Mouse (Mus musculus): Measurements from ENCODE around the gene Slc6a13. TPM values are rescaled to one million over a fixed set of nuclear protein-coding genes. Genes with fewer than 3 reads are reported as not detected.

Gene Slc6a13
- polyA plus RNA-seq, 1 experiment from 2014 or later = 0.78 TPM

DNA sequence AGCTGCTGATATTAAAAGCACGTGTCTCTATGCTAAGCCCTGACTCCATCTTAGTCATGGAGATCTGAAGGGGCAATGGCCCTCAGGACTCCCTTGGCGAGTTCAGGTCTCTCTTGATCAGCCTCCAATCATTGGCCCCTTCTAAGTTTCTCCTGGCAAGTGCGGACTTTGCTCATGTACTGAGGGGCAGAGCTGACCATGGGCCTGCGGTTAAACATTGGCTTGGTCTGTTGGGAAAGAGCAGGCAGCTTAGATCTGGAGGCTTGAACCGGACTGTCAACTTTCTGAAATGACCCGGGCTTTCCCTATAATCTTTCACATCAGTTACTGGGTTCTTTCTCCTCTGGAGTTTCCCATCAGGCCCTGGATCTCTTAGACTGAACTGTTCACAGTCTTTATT is 11.0 kb downstream of the Slc6a13 start:
- DNase-seq (ENCODE audit: low spot score) = no peak
- H3K4me1 ChIP-seq (replicated peaks; ENCODE audit: control insufficient read depth, insufficient read depth, low read length) = no peaks in the 10 kb centered on the region
- 74% methylated on average over 6 of the region's 6 CpGs for WGBS
- H3K36me3 ChIP-seq (ENCODE audit: control insufficient read depth, insufficient read depth, low read length) = no peaks in the 10 kb centered on the region
- ATAC-seq (replicated peaks; ENCODE audit: low FRiP score, low TSS enrichment, low read depth) = no peak
- no peak overlapping the region for H3K4me3 ChIP-seq (ENCODE audit: low read depth, low read length)
- no peak overlapping the region for H3K9ac ChIP-seq (ENCODE audit: low read length)
- no peaks in the 10 kb centered on the region for H3K9me3 ChIP-seq (ENCODE audit: control insufficient read depth, low read length)
- no peaks in the 10 kb centered on the region for H3K27me3 ChIP-seq (replicated peaks; ENCODE audit: control insufficient read depth, insufficient read depth, low read length)
- H3K4me2 ChIP-seq (ENCODE audit: low read length) = no peak overlapping the region
- H3K27ac ChIP-seq (ENCODE audit: low read depth) = no peak overlapping the region

- DNase-seq (ENCODE audit: low spot score) (no peak), ATAC-seq (replicated peaks; ENCODE audit: low FRiP score, low TSS enrichment, low read depth) (no peak)
- 63% methylated on average over 6 of the region's 6 CpGs for WGBS
- Histone ChIP-seq H3K4me1 (replicated peaks; ENCODE audit: control insufficient read depth, insufficient read depth, low read length) (no peaks in the 10 kb centered on the region), H3K9ac (ENCODE audit: low read length) (no peak overlapping the region), H3K27me3 (replicated peaks; ENCODE audit: control insufficient read depth, insufficient read depth, low read length) (no peaks in the 10 kb centered on the region), H3K4me2 (ENCODE audit: low read length) (no peak overlapping the region), H3K27ac (ENCODE audit: low read depth) (no peak overlapping the region), H3K9me3 (ENCODE audit: control insufficient read depth, low read length) (no peaks in the 10 kb centered on the region), H3K36me3 (ENCODE audit: control insufficient read depth, insufficient read depth, low read length) (no peaks in the 10 kb centered on the region), H3K4me3 (ENCODE audit: low read depth, low read length) (no peak overlapping the region)
Measured at GRCm38 (mm10) chr6:121319099-121319498, 19.1 kb downstream of the Slc6a13 start.

DNA sequence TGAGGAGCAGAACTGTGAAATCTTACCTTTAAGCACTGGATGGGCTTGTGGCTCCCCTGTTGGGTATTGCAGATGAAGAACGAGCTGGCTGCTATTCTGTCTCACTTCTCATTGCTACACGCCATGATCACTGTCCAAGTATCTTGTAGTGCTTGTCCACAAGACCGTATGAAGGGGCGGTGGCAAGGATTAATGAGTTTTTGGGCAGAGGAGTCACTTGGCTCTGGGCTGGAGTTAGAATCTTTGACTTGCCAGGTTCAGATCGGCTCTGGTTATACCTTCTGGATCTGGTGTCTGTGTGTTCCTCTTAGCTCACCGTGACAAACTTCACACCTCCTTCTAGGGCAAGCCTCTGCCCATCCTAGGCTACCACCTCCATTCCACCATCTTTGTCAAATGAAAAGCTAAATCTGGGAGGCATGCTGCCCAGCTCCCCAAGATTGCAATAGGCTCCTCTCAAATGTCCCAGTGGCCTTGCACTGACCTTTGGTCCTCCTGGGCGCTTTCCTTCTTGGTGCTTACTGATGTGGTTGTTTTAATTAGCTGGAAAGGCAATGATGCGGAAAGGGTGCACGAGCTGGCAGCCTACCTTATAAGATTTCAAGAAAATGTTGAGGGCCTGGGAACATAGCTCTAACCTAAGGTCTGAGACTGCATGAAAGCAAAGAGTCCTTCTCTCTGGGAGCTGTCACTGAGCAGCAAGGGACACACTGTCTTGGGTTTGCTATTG is 22.5 kb downstream of the Slc6a13 start:
- H3K9me3 ChIP-seq (ENCODE audit: control insufficient read depth, low read length) = no peaks in the 10 kb centered on the region
- H3K4me3 ChIP-seq (ENCODE audit: low read depth, low read length) = no peak overlapping the region
- H3K9ac ChIP-seq (ENCODE audit: low read length) = no peak overlapping the region
- DNase-seq (ENCODE audit: low spot score) (no peak), ATAC-seq (replicated peaks; ENCODE audit: low FRiP score, low TSS enrichment, low read depth) (no peak)
- H3K27ac ChIP-seq (ENCODE audit: low read depth) = no peak overlapping the region
- peaks cover 8% of the 10 kb centered on the region; the same call in 1 of the 2 replicates for H3K4me1 ChIP-seq (replicated peaks; ENCODE audit: control insufficient read depth, insufficient read depth, low read length)
- H3K4me2 ChIP-seq (ENCODE audit: low read length) = no peak overlapping the region
- H3K36me3 ChIP-seq (ENCODE audit: control insufficient read depth, insufficient read depth, low read length) = no peaks in the 10 kb centered on the region
- H3K27me3 ChIP-seq (replicated peaks; ENCODE audit: control insufficient read depth, insufficient read depth, low read length) = no peaks in the 10 kb centered on the region
- 85% methylated on average over 9 of the region's 9 CpGs for WGBS

DNA sequence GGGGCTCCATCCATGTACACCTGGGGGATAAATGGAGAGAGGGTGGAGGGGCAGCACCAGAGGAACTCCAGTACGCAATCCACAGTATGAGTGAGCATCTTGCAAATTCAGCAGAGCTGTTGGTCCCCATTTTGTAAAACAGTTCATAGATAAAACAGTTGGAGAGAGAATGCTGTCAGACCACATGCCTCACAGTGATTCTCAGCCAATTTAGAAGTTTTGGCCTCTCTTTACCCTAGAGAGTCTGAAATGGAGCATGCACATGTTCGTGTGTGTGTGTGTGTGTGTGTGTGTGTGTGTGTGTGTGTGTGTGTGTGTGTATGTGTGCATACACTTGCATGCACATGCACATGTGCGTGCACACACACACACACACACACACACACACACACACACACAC is 25.3 kb downstream of the Slc6a13 start:
- Histone ChIP-seq H3K27me3 (replicated peaks; ENCODE audit: control insufficient read depth, insufficient read depth, low read length) (no peaks in the 10 kb centered on the region), H3K4me3 (ENCODE audit: low read depth, low read length) (no peak overlapping the region), H3K27ac (ENCODE audit: low read depth) (no peak overlapping the region), H3K9ac (ENCODE audit: low read length) (no peak overlapping the region), H3K4me1 (replicated peaks; ENCODE audit: control insufficient read depth, insufficient read depth, low read length) (peaks cover 8% of the 10 kb centered on the region; the same call in 1 of the 2 replicates), H3K4me2 (ENCODE audit: low read length) (no peak overlapping the region), H3K9me3 (ENCODE audit: control insufficient read depth, low read length) (no peaks in the 10 kb centered on the region), H3K36me3 (ENCODE audit: control insufficient read depth, insufficient read depth, low read length) (no peaks in the 10 kb centered on the region)
- ATAC-seq (replicated peaks; ENCODE audit: low FRiP score, low TSS enrichment, low read depth) = no peak
- DNase-seq (ENCODE audit: low spot score) = no peak
- WGBS = 82% methylated on average over 3 of the region's 3 CpGs

GRCm38 (mm10) chr6:121325740-121326139 is 25.7 kb downstream of the Slc6a13 start:
- peaks cover 8% of the 10 kb centered on the region; the same call in 1 of the 2 replicates for H3K4me1 ChIP-seq (replicated peaks; ENCODE audit: control insufficient read depth, insufficient read depth, low read length)
- WGBS = 60% methylated on average over 9 of the region's 9 CpGs
- no peak for DNase-seq (ENCODE audit: low spot score)
- H3K9me3 ChIP-seq (ENCODE audit: control insufficient read depth, low read length) = no peaks in the 10 kb centered on the region
- 0 out of 2 replicates have a peak, but pooled peaks have one; percentile 19 for ATAC-seq (replicated peaks; ENCODE audit: low FRiP score, low TSS enrichment, low read depth)
- H3K4me3 ChIP-seq (ENCODE audit: low read depth, low read length) = no peak overlapping the region
- H3K9ac ChIP-seq (ENCODE audit: low read length) = no peak overlapping the region
- H3K4me2 ChIP-seq (ENCODE audit: low read length) = no peak overlapping the region
- no peak overlapping the region for H3K27ac ChIP-seq (ENCODE audit: low read depth)
- no peaks in the 10 kb centered on the region for H3K27me3 ChIP-seq (replicated peaks; ENCODE audit: control insufficient read depth, insufficient read depth, low read length)
- H3K36me3 ChIP-seq (ENCODE audit: control insufficient read depth, insufficient read depth, low read length) = no peaks in the 10 kb centered on the region

DNA sequence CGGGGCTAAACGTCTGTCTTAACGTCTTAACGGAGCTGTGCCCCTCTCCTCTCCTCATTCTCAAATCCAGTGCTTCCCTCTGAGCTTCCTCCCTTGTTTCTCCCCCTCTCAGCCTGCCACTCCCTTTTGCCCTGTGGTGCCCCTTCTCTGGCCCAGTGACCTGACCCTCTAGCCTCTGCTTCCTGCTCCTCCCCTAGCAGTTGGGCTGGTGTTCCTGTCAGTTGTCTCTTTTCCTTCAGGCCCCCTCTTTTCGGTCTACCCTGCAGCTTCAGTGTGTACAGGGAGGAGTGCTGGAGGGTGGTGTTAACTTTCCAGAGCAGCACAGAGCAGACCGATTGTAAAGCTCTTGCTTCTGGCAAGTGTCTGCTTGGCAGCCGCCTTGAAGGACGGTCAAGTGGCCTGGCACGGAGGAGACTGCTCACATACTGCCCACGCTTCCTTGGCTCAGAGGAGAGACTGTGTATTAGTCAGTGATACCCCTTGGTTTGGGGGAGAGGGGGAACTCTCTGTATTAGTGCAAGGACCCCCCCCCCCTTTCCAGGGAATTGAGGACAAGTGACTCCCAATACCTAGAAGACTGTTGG is 26.6 kb downstream of the Slc6a13 start:
- DNase-seq (ENCODE audit: low spot score) = no peak
- no peak overlapping the region for H3K27ac ChIP-seq (ENCODE audit: low read depth)
- H3K36me3 ChIP-seq (ENCODE audit: control insufficient read depth, insufficient read depth, low read length) = no peaks in the 10 kb centered on the region
- H3K4me2 ChIP-seq (ENCODE audit: low read length) = no peak overlapping the region
- ATAC-seq (replicated peaks; ENCODE audit: low FRiP score, low TSS enrichment, low read depth) = no peak
- H3K4me1 ChIP-seq (replicated peaks; ENCODE audit: control insufficient read depth, insufficient read depth, low read length) = peaks cover 8% of the 10 kb centered on the region; the same call in 1 of the 2 replicates
- H3K27me3 ChIP-seq (replicated peaks; ENCODE audit: control insufficient read depth, insufficient read depth, low read length) = no peaks in the 10 kb centered on the region
- no peak overlapping the region for H3K9ac ChIP-seq (ENCODE audit: low read length)
- H3K9me3 ChIP-seq (ENCODE audit: control insufficient read depth, low read length) = no peaks in the 10 kb centered on the region
- H3K4me3 ChIP-seq (ENCODE audit: low read depth, low read length) = no peak overlapping the region
- 41% methylated on average over 10 of the region's 10 CpGs for WGBS

DNA sequence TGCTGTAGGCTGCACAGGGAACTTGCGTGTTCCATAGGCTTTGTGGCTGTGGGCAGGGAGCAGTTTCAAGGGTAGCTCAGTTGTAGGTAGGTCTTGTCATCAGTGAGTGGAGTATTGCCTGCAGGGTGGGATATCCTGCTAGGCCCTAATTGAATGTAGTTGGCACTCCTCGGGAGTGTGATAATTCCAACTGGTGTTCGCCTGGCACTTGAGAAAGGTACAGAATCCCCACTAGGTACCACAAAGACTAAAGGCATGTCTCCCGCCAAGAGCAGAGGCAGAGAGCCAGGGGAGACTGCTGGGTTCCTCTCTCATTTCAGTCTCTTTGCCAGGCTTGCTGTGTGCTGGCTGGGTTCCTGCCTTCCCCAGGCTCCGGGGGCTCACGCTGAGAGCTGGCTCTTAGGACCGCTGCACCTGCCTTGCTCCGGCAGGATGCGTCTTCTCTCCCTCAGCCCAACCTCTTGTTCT is 28.4 kb downstream of the Slc6a13 start:
- WGBS = 71% methylated on average over 9 of the region's 9 CpGs

DNA sequence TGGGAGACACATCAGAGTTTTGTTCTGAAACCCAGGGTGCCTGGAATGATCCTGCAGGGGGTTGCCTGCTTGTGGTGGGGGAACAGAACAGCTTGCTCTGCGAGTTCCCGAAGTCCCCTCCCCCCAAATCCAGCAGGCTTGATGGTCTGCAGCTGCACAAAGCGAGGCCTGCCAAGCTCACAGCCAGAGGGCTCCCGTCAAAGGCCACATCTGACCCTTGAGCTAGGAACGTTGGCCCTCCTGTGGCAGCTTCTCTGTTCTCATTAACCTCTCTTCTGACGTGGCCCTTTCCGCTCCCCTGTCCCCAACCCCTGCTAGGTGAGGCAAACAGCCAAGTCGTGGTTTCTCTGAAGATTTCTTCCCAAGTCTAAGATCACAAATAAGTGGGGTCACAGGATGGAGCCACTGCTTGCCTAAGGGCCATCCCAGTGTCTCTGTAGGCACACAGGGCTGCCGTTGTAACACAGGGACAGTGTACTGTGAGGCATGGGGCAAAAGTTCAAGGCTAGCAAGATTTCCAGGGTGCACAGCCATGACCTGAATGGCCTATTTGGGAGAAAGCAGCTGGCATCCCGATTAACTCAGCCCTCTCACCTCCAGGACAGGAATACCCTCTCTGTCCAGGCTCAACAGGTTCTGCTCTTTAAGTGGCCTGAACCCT is 30.0 kb downstream of the Slc6a13 start:
- peak; percentile 64 for DNase-seq (ENCODE audit: low spot score)
- H3K9me3 ChIP-seq (ENCODE audit: control insufficient read depth, low read length) = no peaks in the 10 kb centered on the region
- peaks cover 8% of the 10 kb centered on the region; the same call in 1 of the 2 replicates for H3K4me1 ChIP-seq (replicated peaks; ENCODE audit: control insufficient read depth, insufficient read depth, low read length)
- 0 out of 2 replicates have a peak, but pooled peaks have one; percentile 18 for ATAC-seq (replicated peaks; ENCODE audit: low FRiP score, low TSS enrichment, low read depth)
- no peak overlapping the region for H3K4me3 ChIP-seq (ENCODE audit: low read depth, low read length)
- no peaks in the 10 kb centered on the region for H3K36me3 ChIP-seq (ENCODE audit: control insufficient read depth, insufficient read depth, low read length)
- H3K27ac ChIP-seq (ENCODE audit: low read depth) = no peak overlapping the region; the same call in 1 of the 2 replicates
- no peak overlapping the region for H3K9ac ChIP-seq (ENCODE audit: low read length)
- H3K4me2 ChIP-seq (ENCODE audit: low read length) = no peak overlapping the region
- H3K27me3 ChIP-seq (replicated peaks; ENCODE audit: control insufficient read depth, insufficient read depth, low read length) = no peaks in the 10 kb centered on the region
- 20% methylated on average over 10 of the region's 10 CpGs for WGBS

More for the DNA sequence above, 28.4 kb downstream of the Slc6a13 start:
- no peaks in the 10 kb centered on the region for H3K9me3 ChIP-seq (ENCODE audit: control insufficient read depth, low read length)
- no peak for DNase-seq (ENCODE audit: low spot score)
- H3K27ac ChIP-seq (ENCODE audit: low read depth) = no peak overlapping the region
- no peaks in the 10 kb centered on the region for H3K27me3 ChIP-seq (replicated peaks; ENCODE audit: control insufficient read depth, insufficient read depth, low read length)
- no peak overlapping the region for H3K4me2 ChIP-seq (ENCODE audit: low read length)
- H3K9ac ChIP-seq (ENCODE audit: low read length) = no peak overlapping the region
- no peaks in the 10 kb centered on the region for H3K36me3 ChIP-seq (ENCODE audit: control insufficient read depth, insufficient read depth, low read length)
- H3K4me1 ChIP-seq (replicated peaks; ENCODE audit: control insufficient read depth, insufficient read depth, low read length) = peaks cover 8% of the 10 kb centered on the region; the same call in 1 of the 2 replicates
- H3K4me3 ChIP-seq (ENCODE audit: low read depth, low read length) = no peak overlapping the region
- no peak for ATAC-seq (replicated peaks; ENCODE audit: low FRiP score, low TSS enrichment, low read depth)

All from intestine, embryonic 14.5 days (tissue).